Mouse (Mus musculus) testis, adult 2 months (tissue): ENCODE results near the gene Cebpzos. TPM values are rescaled to one million over a fixed set of nuclear protein-coding genes. Genes with fewer than 3 reads are reported as not detected.
A peak's percentile ranks its signal among the peaks of the same experiment; 100 is the strongest.

Experiments used
- H3K27ac ChIP-seq: fragments of 200-500 bp; 2 replicates; pipeline ENCODE4 v1.5.1; 2012; ENCODE audit warnings: low read depth, low read length; ENCODE audit not compliant: control insufficient read depth, insufficient read depth
- H3K27me3 ChIP-seq: fragments of 200-500 bp; 2 replicates; pipeline ENCODE4 v1.6.1; 2012; ENCODE audit warnings: mild to moderate bottlenecking, low read length, moderate library complexity; ENCODE audit not compliant: control insufficient read depth, insufficient read depth
- H3K36me3 ChIP-seq: fragments of 200-500 bp; 2 replicates; pipeline ENCODE4 v1.6.1; 2012; ENCODE audit warnings: mild to moderate bottlenecking, low read length; ENCODE audit not compliant: control insufficient read depth, insufficient read depth
- H3K4me1 ChIP-seq: fragments of 200-500 bp; 2 replicates; pipeline ENCODE4 v1.6.1; 2012; ENCODE audit warnings: low read length; ENCODE audit not compliant: control insufficient read depth, insufficient read depth
- H3K4me3 ChIP-seq: fragments of 200-500 bp; 2 replicates; pipeline ENCODE4 v1.5.1; 2012; ENCODE audit warnings: low read depth, mild to moderate bottlenecking, low read length, moderate library complexity, mixed read lengths; ENCODE audit not compliant: control insufficient read depth
- CTCF ChIP-seq: fragments of 200-500 bp; IDR thresholded peaks from 2 replicates; pipeline ENCODE4 v1.5.1; 2012; ENCODE audit warnings: low read depth, mild to moderate bottlenecking, inconsistent platforms, low read length, moderate library complexity; ENCODE audit not compliant: control insufficient read depth, insufficient read depth, insufficient replicate concordance
- POLR2A ChIP-seq: fragments of 200-500 bp; IDR thresholded peaks from 2 replicates; pipeline ENCODE4 v1.6.1; 2012; ENCODE audit warnings: low read depth, mild to moderate bottlenecking, inconsistent platforms, low read length, moderate library complexity; ENCODE audit not compliant: control insufficient read depth
- polyA plus RNA-seq: library from polyadenylated mRNA; depleted of rRNA; stranded (reverse); fragments of >200 nt; gene quantifications from 2 replicates; pipeline ENCODE4 v1.2.3, GENCODE M21; 2012

Gene Cebpzos
- polyA plus RNA-seq, 1 experiment: 11.7 TPM

DNA sequence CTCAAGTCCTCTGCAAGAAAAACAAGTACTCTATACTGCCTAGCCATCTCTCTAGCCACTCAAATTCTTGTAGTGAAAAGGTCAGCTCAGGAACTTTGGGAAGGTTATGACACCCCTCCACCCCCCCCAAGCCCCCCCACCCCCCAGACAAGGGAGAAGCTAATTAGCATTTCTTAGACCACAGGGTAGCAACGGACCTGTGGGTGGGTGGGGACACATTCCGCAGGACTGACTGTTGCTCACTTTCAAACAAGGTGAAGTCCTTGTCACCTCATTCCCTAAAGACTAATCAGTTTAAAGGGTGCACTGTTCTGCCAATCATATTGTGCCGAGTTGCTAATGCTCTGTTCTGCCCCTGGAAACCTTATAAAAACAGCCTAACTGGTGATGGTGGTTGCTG, 2.4 kb upstream of the Cebpzos start:
- TF ChIP-seq POLR2A (no peak), CTCF (no peak)
- no peaks in the 10 kb centered on the region for H3K27me3 ChIP-seq
- no peaks in the 10 kb centered on the region for H3K36me3 ChIP-seq
- H3K27ac ChIP-seq: no peak overlapping the region
- H3K4me3 ChIP-seq: peak overlapping the region; percentile 30; the same call in 1 of the 2 replicates
- peaks cover 6% of the 10 kb centered on the region for H3K4me1 ChIP-seq

DNA sequence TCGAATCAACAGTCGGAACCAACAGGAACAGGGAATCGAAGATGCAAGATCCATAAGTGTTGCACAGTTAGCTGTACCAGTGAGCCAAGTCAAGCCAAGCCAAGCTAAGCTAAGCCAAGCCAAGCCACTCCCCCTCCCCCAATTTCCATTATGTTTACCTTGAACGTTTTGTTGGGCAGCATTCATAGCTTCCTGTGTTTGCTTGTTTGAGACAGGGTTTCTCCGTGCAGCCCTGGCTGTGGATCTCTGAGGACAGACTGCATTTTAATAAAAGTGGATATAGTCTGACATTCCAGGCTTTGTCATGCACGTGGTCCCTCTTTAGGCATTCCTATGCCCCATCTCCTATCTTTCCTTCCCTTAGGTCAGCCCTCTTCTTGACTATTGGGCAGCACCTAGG, 528 bp upstream of the Cebpzos start:
- peak overlapping the region; percentile 88 for H3K27ac ChIP-seq
- peak overlapping the region; percentile 92 for H3K4me3 ChIP-seq
- TF ChIP-seq CTCF (no peak), POLR2A (no peak)
- peaks cover 6% of the 10 kb centered on the region for H3K4me1 ChIP-seq
- H3K27me3 ChIP-seq: no peaks in the 10 kb centered on the region
- peaks cover 3% of the 10 kb centered on the region for H3K36me3 ChIP-seq

DNA sequence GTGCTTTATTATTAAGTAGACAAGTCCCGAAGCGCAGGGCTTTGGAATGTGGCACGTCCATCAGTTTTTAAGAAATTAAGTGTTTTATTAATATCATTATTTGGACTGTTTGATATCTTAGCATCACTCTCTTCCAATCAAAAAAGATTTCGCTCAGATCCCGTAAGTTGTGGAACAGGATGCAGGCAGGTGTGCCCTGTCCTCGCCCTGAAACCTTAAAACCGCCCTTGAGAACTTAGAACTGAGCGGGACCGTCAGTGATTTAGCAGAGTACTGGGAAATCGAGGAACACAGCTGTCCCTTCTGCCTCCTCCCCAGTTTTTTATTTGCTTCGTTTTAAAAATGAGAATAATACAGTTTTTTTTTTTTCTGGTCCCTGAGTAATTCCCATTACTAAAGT, 599 bp downstream of the Cebpzos start:
- Histone ChIP-seq H3K4me1 (peaks cover 6% of the 10 kb centered on the region), H3K27ac (peak overlapping the region; percentile 88), H3K4me3 (peak overlapping the region; percentile 92), H3K27me3 (no peaks in the 10 kb centered on the region), H3K36me3 (peaks cover 5% of the 10 kb centered on the region)
- no peak for TF ChIP-seq CTCF
- no peak for TF ChIP-seq POLR2A

DNA sequence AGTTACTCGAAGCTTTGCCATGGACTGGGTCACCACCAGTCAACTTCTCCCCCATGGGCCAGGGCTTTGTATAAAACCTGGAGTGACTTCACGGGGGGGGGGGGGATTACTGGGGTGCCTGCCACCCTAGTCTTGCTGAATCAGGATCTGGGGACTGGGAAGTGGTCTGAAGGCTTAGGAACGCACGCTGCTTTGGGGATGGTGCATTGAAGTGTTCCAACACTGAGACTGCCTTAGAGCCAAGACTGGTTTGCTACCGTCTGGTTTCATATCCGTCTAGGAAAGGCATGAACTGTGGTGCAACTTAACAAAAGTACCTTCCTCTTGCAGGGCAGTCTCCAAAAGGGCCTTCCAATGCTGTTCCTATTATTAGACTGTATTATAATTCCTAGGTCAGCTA, 1.4 kb downstream of the Cebpzos start:
- Histone ChIP-seq H3K4me1 (peaks cover 6% of the 10 kb centered on the region), H3K27ac (no peak overlapping the region), H3K27me3 (no peaks in the 10 kb centered on the region), H3K4me3 (no peak overlapping the region), H3K36me3 (peaks cover 5% of the 10 kb centered on the region)
- TF ChIP-seq CTCF: no peak
- TF ChIP-seq POLR2A: no peak

DNA sequence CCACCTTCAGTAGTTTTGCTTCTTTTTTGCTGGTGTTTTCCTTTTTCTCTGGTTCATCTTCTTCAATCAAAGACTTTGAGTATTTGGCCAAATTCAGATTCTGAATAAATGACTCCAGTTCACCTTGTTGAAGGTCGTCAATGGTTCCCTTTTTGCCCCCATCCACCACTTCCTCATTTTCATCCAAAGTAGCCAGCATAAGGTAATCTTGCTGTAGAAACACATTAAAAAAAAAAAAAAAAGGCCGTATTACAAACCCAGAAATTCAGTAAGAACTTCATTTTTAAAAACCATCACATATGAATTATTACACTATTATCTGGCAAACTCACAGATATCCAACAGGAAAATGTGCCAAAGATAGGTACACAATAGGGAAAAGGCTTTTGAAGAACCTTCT, 19.6 kb downstream of the Cebpzos start:
- peaks cover 7% of the 10 kb centered on the region for H3K36me3 ChIP-seq
- TF ChIP-seq CTCF (no peak), POLR2A (no peak)
- no peaks in the 10 kb centered on the region for H3K27me3 ChIP-seq
- peak overlapping the region; percentile 100; the same call in 1 of the 2 replicates for H3K4me3 ChIP-seq
- no peak overlapping the region for H3K27ac ChIP-seq
- no peaks in the 10 kb centered on the region for H3K4me1 ChIP-seq

DNA sequence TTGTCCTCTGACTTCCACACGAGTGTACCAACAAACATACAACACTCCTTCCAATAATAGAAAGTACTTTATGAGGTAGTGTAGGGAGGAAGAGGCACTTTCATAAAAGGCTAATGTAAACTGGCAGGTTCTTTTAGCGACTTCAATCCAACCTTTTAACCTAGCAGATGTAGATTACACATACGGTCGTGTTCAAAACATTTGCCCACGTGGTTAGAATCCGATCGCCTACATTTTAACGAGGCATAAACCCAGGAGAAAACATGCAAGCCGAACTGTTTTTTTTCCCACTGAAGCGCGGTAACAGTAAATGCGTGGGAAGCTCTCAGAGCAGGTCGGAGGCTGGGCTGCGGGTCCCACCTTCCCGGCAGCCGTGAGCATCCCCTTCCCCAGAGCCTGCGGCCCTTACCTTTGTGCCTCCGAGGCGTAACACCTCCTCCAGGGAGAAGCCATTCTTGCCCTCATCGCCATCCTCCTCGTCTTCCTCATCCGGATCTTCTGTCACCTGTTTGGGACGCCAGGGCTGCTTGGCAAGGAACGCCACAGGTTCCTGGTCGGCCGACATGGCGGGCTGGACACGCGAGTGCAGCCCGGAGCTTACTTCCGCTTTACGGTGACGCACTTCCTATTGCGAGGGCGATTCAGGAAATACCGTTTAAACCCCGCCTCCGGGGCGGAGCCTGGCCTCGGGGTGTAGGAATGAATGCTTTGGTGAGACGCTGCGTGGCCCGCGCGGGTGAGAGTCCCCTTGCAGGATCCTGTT, 20.3 kb downstream of the Cebpzos start, which contains the start of the genes Cebpz and Ndufaf7:
Gene Cebpz (minus strand): TSS at position 601 of the 763 bp plus-strand sequence.
Gene Ndufaf7 (plus strand): TSS at position 671 of the 763 bp plus-strand sequence.
- Histone ChIP-seq H3K27ac (peak within 1 kb of the TSS; percentile 74), H3K36me3 (peaks cover 7% of the 10 kb centered on the region), H3K27me3 (no peaks in the 10 kb centered on the region), H3K4me3 (peak within 1 kb of the TSS; percentile 100), H3K4me1 (no peaks in the 10 kb centered on the region)
- no peak for TF ChIP-seq CTCF
- peak; percentile 84 for TF ChIP-seq POLR2A

DNA sequence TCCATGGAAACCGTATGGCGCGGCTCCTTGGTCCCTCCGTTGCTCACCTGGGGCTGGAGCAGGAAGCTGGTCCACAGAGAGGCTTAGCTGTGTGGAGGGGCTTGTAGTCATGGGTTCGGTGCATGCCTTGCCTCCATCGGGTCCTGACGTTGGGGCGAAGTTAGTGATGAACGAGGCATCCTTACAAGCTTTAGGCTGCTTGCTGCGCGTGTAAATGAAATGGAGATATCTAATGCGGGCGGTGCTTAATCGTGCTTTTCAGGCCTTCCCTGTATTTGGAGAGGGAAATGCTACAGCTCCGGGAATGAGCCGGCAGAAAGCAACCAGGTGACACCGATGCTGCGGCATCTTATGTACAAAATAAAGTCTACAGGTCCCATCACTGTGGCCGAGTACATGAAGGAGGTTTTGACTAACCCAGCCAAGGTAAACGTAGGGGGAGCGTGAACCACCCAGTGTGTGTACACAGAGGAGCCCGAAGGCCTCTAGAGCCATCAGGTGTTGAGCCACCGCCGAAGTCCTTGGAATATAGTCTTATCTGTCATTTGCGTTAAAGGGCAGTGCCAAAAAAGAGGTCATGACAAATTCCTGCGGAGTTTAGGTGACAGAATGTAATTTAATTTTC, 21.0 kb downstream of the Cebpzos start:
- peaks cover 7% of the 10 kb centered on the region for H3K36me3 ChIP-seq
- H3K27ac ChIP-seq: peak overlapping the region; percentile 74
- H3K4me1 ChIP-seq: no peaks in the 10 kb centered on the region
- TF ChIP-seq POLR2A (peak; percentile 48), CTCF (no peak)
- H3K27me3 ChIP-seq: no peaks in the 10 kb centered on the region
- peak overlapping the region; percentile 100 for H3K4me3 ChIP-seq

DNA sequence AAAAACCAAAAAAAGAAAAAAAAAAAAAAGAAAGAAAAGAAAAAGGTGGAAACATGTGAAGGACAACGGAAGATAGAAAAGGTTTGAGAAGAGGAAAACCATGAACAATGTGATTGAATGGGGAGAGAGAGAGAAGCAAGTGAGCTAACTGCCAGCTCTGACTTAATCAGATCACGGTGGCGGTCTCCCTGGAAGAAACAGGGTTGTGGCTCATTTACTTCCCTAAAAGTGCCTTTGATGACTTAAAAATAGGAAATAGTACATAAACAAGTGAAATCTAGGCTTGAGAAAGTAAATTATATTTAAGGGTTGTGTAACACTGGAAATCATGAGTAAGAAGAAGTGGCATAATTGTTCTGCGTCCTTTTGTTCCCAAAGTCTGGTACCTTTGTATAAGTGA, 22.6 kb downstream of the Cebpzos start:
- peaks cover 7% of the 10 kb centered on the region for H3K36me3 ChIP-seq
- no peak for TF ChIP-seq POLR2A
- no peak for TF ChIP-seq CTCF

More for the DNA sequence above, 22.6 kb downstream of the Cebpzos start:
- H3K27ac ChIP-seq: no peak overlapping the region
- H3K4me1 ChIP-seq: no peaks in the 10 kb centered on the region
- no peak overlapping the region for H3K4me3 ChIP-seq
- H3K27me3 ChIP-seq: no peaks in the 10 kb centered on the region
